19 mouse cellular contexts compared by ENCODE assay signal in genomic region chr16:29921385-29921784, GRCm38 (mm10).
DNase-seq lines count a peak whose midpoint lies in the region; ATAC-seq and TF ChIP-seq lines count a peak whose summit lies in the region.
"Had no signal": no experiment of that assay in that cellular context is flagged by ENCODE, and none has a peak within 500 bp of the region (broad histone marks: within the 10 kb centered on the region; RNA-seq: fewer than 3 reads in every experiment).

No protein-coding gene starts in this region.

- H3K27me3 ChIP-seq in lung, postnatal 0 days (replicated peaks; ENCODE audit: insufficient read depth, low read length) = no peaks in the 10 kb centered on the region
- H3K27me3 ChIP-seq in stomach, embryonic 15.5 days (replicated peaks) = no peaks in the 10 kb centered on the region
- H3K27me3 ChIP-seq: embryonic facial prominence, embryonic 13.5 days; forebrain, embryonic 13.5 days; heart, embryonic 13.5 days; hindbrain, embryonic 12.5 days had no signal

- H3K9ac ChIP-seq in lung, postnatal 0 days (replicated peaks; ENCODE audit: low read depth) = no peak overlapping the region
- H3K9ac ChIP-seq in stomach, embryonic 15.5 days = no peak overlapping the region
- H3K9ac ChIP-seq: embryonic facial prominence, embryonic 13.5 days; forebrain, embryonic 13.5 days; heart, embryonic 13.5 days; hindbrain, embryonic 12.5 days had no signal

- H3K27ac ChIP-seq in lung, postnatal 0 days (ENCODE audit: low read length) = 0 out of 2 replicates have a peak overlapping the region, but pooled peaks have one; percentile 3
- H3K27ac ChIP-seq in stomach, embryonic 15.5 days = peak overlapping the region; percentile 68
- H3K27ac ChIP-seq: embryonic facial prominence, embryonic 13.5 days; forebrain, embryonic 13.5 days; gastrocnemius, adult 2 months; heart, adult 2 months; heart, embryonic 13.5 days; hindbrain, embryonic 12.5 days had no signal

- DNase-seq in gastrocnemius, postnatal 25 days = peak; percentile 3
- no peak for DNase-seq in gastrocnemius, postnatal 36 days
- no peak for DNase-seq in lung, postnatal 0 days (ENCODE audit: low spot score)
- DNase-seq in lung, postnatal 4 days = no peak
- no peak for DNase-seq in spleen, adult 18-20 months
- DNase-seq: adrenal gland, adult 2 months; cerebellum, adult 18-20 months; cerebellum, adult 9-11 months; cerebellum, postnatal 36 days; gastrocnemius, adult 2 months; heart, adult 2 months; heart, postnatal 4 days had no signal

- no peak for TF ChIP-seq CTCF in lung, postnatal 0 days (IDR thresholded peaks at IDR 0.05)

- no peak overlapping the region for H3K4me2 ChIP-seq in lung, postnatal 0 days (replicated peaks; ENCODE audit: low read depth, low read length)
- no peak overlapping the region for H3K4me2 ChIP-seq in stomach, embryonic 15.5 days
- H3K4me2 ChIP-seq: embryonic facial prominence, embryonic 13.5 days; forebrain, embryonic 13.5 days; heart, embryonic 13.5 days; hindbrain, embryonic 12.5 days had no signal

- 28% methylated on average over 3 of the region's 3 CpGs for WGBS in lung, postnatal 0 days
- WGBS in stomach, embryonic 15.5 days = 42% methylated on average over 3 of the region's 3 CpGs

- H3K4me1 ChIP-seq in lung, postnatal 0 days (ENCODE audit: insufficient read depth, low read depth, low read length) = no peaks in the 10 kb centered on the region
- H3K4me1 ChIP-seq in stomach, embryonic 15.5 days = no peaks in the 10 kb centered on the region
- H3K4me1 ChIP-seq: embryonic facial prominence, embryonic 13.5 days; forebrain, embryonic 13.5 days; heart, embryonic 13.5 days; hindbrain, embryonic 12.5 days had no signal

- no peak overlapping the region for H3K4me3 ChIP-seq in lung, postnatal 0 days (ENCODE audit: low read depth, low read length)
- no peak overlapping the region for H3K4me3 ChIP-seq in stomach, embryonic 15.5 days (replicated peaks)
- H3K4me3 ChIP-seq: embryonic facial prominence, embryonic 13.5 days; forebrain, embryonic 13.5 days; gastrocnemius, adult 2 months; heart, adult 2 months; heart, embryonic 13.5 days; hindbrain, embryonic 12.5 days had no signal

- no peak for TF ChIP-seq EP300 in lung, postnatal 0 days (IDR thresholded peaks at IDR 0.05)

- no peak for ATAC-seq in lung, postnatal 0 days
- ATAC-seq in stomach, embryonic 15.5 days (ENCODE audit: insufficient read depth, low FRiP score, low read depth) = peak; percentile 56; the same call in 1 of the 2 replicates
- ATAC-seq: forebrain, embryonic 13.5 days; hindbrain, embryonic 16.5 days; inflammation-experienced regulatory T-cells, adult 6 months had no signal

- H3K36me3 ChIP-seq in lung, postnatal 0 days (ENCODE audit: insufficient read depth, low read length) = no peaks in the 10 kb centered on the region
- H3K36me3 ChIP-seq in stomach, embryonic 15.5 days = no peaks in the 10 kb centered on the region
- H3K36me3 ChIP-seq: embryonic facial prominence, embryonic 13.5 days; heart, embryonic 13.5 days; hindbrain, embryonic 12.5 days had no signal

- intact Hi-C loops in gastrocnemius, postnatal 36 days (cut with DNase I) = no loop called here

- no peaks in the 10 kb centered on the region for H3K9me3 ChIP-seq in lung, postnatal 0 days (ENCODE audit: low read length)
- no peaks in the 10 kb centered on the region for H3K9me3 ChIP-seq in stomach, embryonic 15.5 days
- H3K9me3 ChIP-seq: embryonic facial prominence, embryonic 13.5 days; forebrain, embryonic 13.5 days; heart, embryonic 13.5 days had no signal
